In genomic region chr6:114698578-114698977, GRCm38 (mm10) we compare ENCODE assay signal across 13 mouse cellular contexts. TPM values are rescaled to one million over a fixed set of nuclear protein-coding genes. Genes with fewer than 3 reads are reported as not detected.
A peak's percentile ranks its signal among the peaks of the same experiment; 100 is the strongest.
DNase-seq lines count a peak whose midpoint lies in the region; ATAC-seq and TF ChIP-seq lines count a peak whose summit lies in the region.
"Had no signal": no experiment of that assay in that cellular context is flagged by ENCODE, and none has a peak within 500 bp of the region (broad histone marks: within the 10 kb centered on the region; RNA-seq: fewer than 3 reads in every experiment).

No protein-coding gene starts in this region.

- no peak overlapping the region for H3K4me2 ChIP-seq in heart, postnatal 0 days (ENCODE audit: low read depth, low read length)
- H3K4me2 ChIP-seq in lung, embryonic 14.5 days, result no peak overlapping the region
- no peak overlapping the region for H3K4me2 ChIP-seq in embryonic facial prominence, embryonic 15.5 days (replicated peaks)
- no peak overlapping the region for H3K4me2 ChIP-seq in hindbrain, embryonic 16.5 days (ENCODE audit: low read length)
- H3K4me2 ChIP-seq: embryonic facial prominence, embryonic 12.5 days; heart, embryonic 15.5 days; hindbrain, embryonic 14.5 days; kidney, embryonic 15.5 days; limb, embryonic 13.5 days; midbrain, embryonic 13.5 days had no signal

- TF ChIP-seq CTCF in heart, postnatal 0 days (IDR thresholded peaks at IDR 0.05; ENCODE audit: low read depth), result peak; percentile 40; the same call in 1 of the 2 replicates
- peak; percentile 40 for TF ChIP-seq CTCF in lung, embryonic 14.5 days (IDR thresholded peaks at IDR 0.05; ENCODE audit: low read depth)
- TF ChIP-seq CTCF in lung, adult 2 months (IDR thresholded peaks at IDR 0.05; ENCODE audit: insufficient read depth, low read length), result no peak
- no peak for TF ChIP-seq CTCF in C2C12 (IDR thresholded peaks at IDR 0.05; ENCODE audit: control insufficient read depth, insufficient read depth, insufficient read length)

- no peaks in the 10 kb centered on the region for H3K9me3 ChIP-seq in heart, postnatal 0 days (replicated peaks; ENCODE audit: control insufficient read depth, low read length)
- H3K9me3 ChIP-seq in lung, embryonic 14.5 days (ENCODE audit: low read depth, low read length), result no peaks in the 10 kb centered on the region
- no peaks in the 10 kb centered on the region for H3K9me3 ChIP-seq in embryonic facial prominence, embryonic 15.5 days (replicated peaks)
- H3K9me3 ChIP-seq in hindbrain, embryonic 16.5 days (ENCODE audit: control insufficient read depth, low read length), result no peaks in the 10 kb centered on the region
- H3K9me3 ChIP-seq: embryonic facial prominence, embryonic 12.5 days; heart, embryonic 15.5 days; kidney, embryonic 15.5 days; limb, embryonic 13.5 days; midbrain, embryonic 13.5 days had no signal

- H3ac ChIP-seq in C2C12 (ENCODE audit: control insufficient read depth, insufficient read length, low read depth), result no peak overlapping the region

- TF ChIP-seq EP300 in heart, postnatal 0 days (IDR thresholded peaks at IDR 0.05; ENCODE audit: low read depth), result no peak

- H3K36me3 ChIP-seq in heart, postnatal 0 days (replicated peaks; ENCODE audit: control insufficient read depth, insufficient read depth, low read length), result 0 out of 2 replicates have a peak, but pooled peaks cover 6% of the 10 kb centered on the region
- H3K36me3 ChIP-seq in lung, embryonic 14.5 days (ENCODE audit: insufficient read depth), result no peaks in the 10 kb centered on the region
- H3K36me3 ChIP-seq in C2C12 (ENCODE audit: control insufficient read depth, insufficient read depth), result peaks cover 6% of the 10 kb centered on the region
- H3K36me3 ChIP-seq in embryonic facial prominence, embryonic 15.5 days, result no peaks in the 10 kb centered on the region
- H3K36me3 ChIP-seq in hindbrain, embryonic 16.5 days (ENCODE audit: control insufficient read depth, insufficient read depth, low read length), result no peaks in the 10 kb centered on the region; the same call in 1 of the 2 replicates
- H3K36me3 ChIP-seq: embryonic facial prominence, embryonic 12.5 days; heart, embryonic 15.5 days had no signal

- H3K79me2 ChIP-seq in C2C12 (ENCODE audit: control insufficient read depth, insufficient read depth), result no peaks in the 10 kb centered on the region

- H3K4me1 ChIP-seq in heart, postnatal 0 days (ENCODE audit: control insufficient read depth, insufficient read depth), result no peaks in the 10 kb centered on the region
- no peaks in the 10 kb centered on the region for H3K4me1 ChIP-seq in lung, embryonic 14.5 days (ENCODE audit: insufficient read depth)
- no peaks in the 10 kb centered on the region for H3K4me1 ChIP-seq in lung, adult 2 months (ENCODE audit: control insufficient read depth, insufficient read depth, low read length)
- no peaks in the 10 kb centered on the region for H3K4me1 ChIP-seq in embryonic facial prominence, embryonic 15.5 days
- H3K4me1 ChIP-seq in hindbrain, embryonic 16.5 days (ENCODE audit: control insufficient read depth, insufficient read depth, low read depth, low read length), result no peaks in the 10 kb centered on the region
- H3K4me1 ChIP-seq: embryonic facial prominence, embryonic 12.5 days; heart, embryonic 15.5 days; kidney, embryonic 15.5 days; limb, embryonic 13.5 days had no signal

- H3K9ac ChIP-seq in heart, postnatal 0 days (replicated peaks; ENCODE audit: low read depth, low read length), result no peak overlapping the region
- H3K9ac ChIP-seq in lung, embryonic 14.5 days, result no peak overlapping the region
- H3K9ac ChIP-seq in embryonic facial prominence, embryonic 15.5 days, result no peak overlapping the region
- H3K9ac ChIP-seq in hindbrain, embryonic 16.5 days (ENCODE audit: low read depth, low read length), result no peak overlapping the region
- H3K9ac ChIP-seq: embryonic facial prominence, embryonic 12.5 days; heart, embryonic 15.5 days; hindbrain, embryonic 14.5 days; kidney, embryonic 15.5 days; limb, embryonic 13.5 days; midbrain, embryonic 13.5 days had no signal

- no peak for DNase-seq in heart, postnatal 0 days (ENCODE audit: low spot score)
- DNase-seq in heart, adult 8-10 months (ENCODE audit: low spot score), result no peak
- peak; percentile 26 for DNase-seq in lung, embryonic 14.5 days
- DNase-seq in lung, adult 2 months, result no peak

- WGBS in heart, postnatal 0 days, result 51% methylated on average over 5 of the region's 5 CpGs
- 57% methylated on average over 5 of the region's 5 CpGs for WGBS in lung, embryonic 14.5 days
- 62% methylated on average over 5 of the region's 5 CpGs for WGBS in lung, adult 2 months
- WGBS in embryonic facial prominence, embryonic 15.5 days, result 60% methylated on average over 5 of the region's 5 CpGs
- 63% methylated on average over 5 of the region's 5 CpGs for WGBS in hindbrain, embryonic 16.5 days

- H3K27ac ChIP-seq in heart, postnatal 0 days (ENCODE audit: low read depth), result no peak overlapping the region
- no peak overlapping the region for H3K27ac ChIP-seq in lung, embryonic 14.5 days (ENCODE audit: low read depth)
- H3K27ac ChIP-seq in embryonic facial prominence, embryonic 15.5 days (replicated peaks), result no peak overlapping the region
- no peak overlapping the region for H3K27ac ChIP-seq in hindbrain, embryonic 16.5 days (ENCODE audit: low read depth, low read length)
- H3K27ac ChIP-seq: embryonic facial prominence, embryonic 12.5 days; heart, embryonic 15.5 days; hindbrain, embryonic 14.5 days; kidney, embryonic 15.5 days; limb, embryonic 13.5 days; midbrain, embryonic 13.5 days had no signal

- H3K27me3 ChIP-seq in heart, postnatal 0 days (ENCODE audit: control insufficient read depth, insufficient read depth, low read length), result no peaks in the 10 kb centered on the region
- H3K27me3 ChIP-seq in lung, embryonic 14.5 days (ENCODE audit: insufficient read depth, low read length), result no peaks in the 10 kb centered on the region
- H3K27me3 ChIP-seq in C2C12 (ENCODE audit: control insufficient read depth, insufficient read depth, insufficient read length), result no peaks in the 10 kb centered on the region
- H3K27me3 ChIP-seq in embryonic facial prominence, embryonic 15.5 days, result no peaks in the 10 kb centered on the region
- H3K27me3 ChIP-seq in hindbrain, embryonic 16.5 days (replicated peaks; ENCODE audit: control insufficient read depth, insufficient read depth, low read length), result no peaks in the 10 kb centered on the region
- H3K27me3 ChIP-seq: embryonic facial prominence, embryonic 12.5 days; heart, embryonic 15.5 days; kidney, embryonic 15.5 days; limb, embryonic 13.5 days; midbrain, embryonic 13.5 days had no signal

- ATAC-seq in heart, postnatal 0 days (ENCODE audit: insufficient read depth, low read depth), result no peak; the same call in 1 of the 2 replicates
- ATAC-seq in lung, embryonic 14.5 days (ENCODE audit: insufficient read depth), result no peak
- ATAC-seq in embryonic facial prominence, embryonic 15.5 days (ENCODE audit: insufficient number of reproducible peaks, low FRiP score, low TSS enrichment, low read depth), result peak; percentile 29; the same call in 1 of the 2 replicates
- no peak for ATAC-seq in hindbrain, embryonic 16.5 days

- H3K79me3 ChIP-seq in C2C12 (ENCODE audit: low read depth), result no peaks in the 10 kb centered on the region

- TF ChIP-seq POLR2A in lung, adult 2 months (IDR thresholded peaks at IDR 0.05; ENCODE audit: borderline replicate concordance, extremely low read depth, low read depth, low read length), result no peak

- H3K4me3 ChIP-seq in heart, postnatal 0 days (ENCODE audit: low read depth, low read length), result no peak overlapping the region
- H3K4me3 ChIP-seq in lung, embryonic 14.5 days (ENCODE audit: low read depth, low read length), result no peak overlapping the region
- H3K4me3 ChIP-seq in lung, adult 2 months (replicated peaks; ENCODE audit: extremely low read depth, low read depth, low read length), result no peak overlapping the region
- H3K4me3 ChIP-seq in C2C12 (ENCODE audit: insufficient read depth, poor library complexity, severe bottlenecking), result no peak overlapping the region
- H3K4me3 ChIP-seq in embryonic facial prominence, embryonic 15.5 days (replicated peaks), result no peak overlapping the region
- H3K4me3 ChIP-seq in hindbrain, embryonic 16.5 days (ENCODE audit: low read length), result no peak overlapping the region
- H3K4me3 ChIP-seq: embryonic facial prominence, embryonic 12.5 days; heart, embryonic 15.5 days; kidney, embryonic 15.5 days; limb, embryonic 13.5 days; midbrain, embryonic 13.5 days had no signal

TF ChIP-seq in C2C12, 6 proteins besides CTCF, POLR2A, EP300 and RAD21:
- TF ChIP-seq MYOD1 (IDR thresholded peaks at IDR 0.05; ENCODE audit: control insufficient read depth, insufficient read length, low read depth) (no peak), MYOG (IDR thresholded peaks at IDR 0.05; ENCODE audit: control insufficient read depth, extremely low read depth, insufficient read length) (no peak), CEBPB (IDR thresholded peaks at IDR 0.05; ENCODE audit: low read depth) (no peak), USF1 (IDR thresholded peaks at IDR 0.05; ENCODE audit: low read depth) (peak; percentile 3)
TF ChIP-seq in C2C12: peak in this region for 1.

RNA-seq across cellular contexts. Expression of gene Atg7, which starts 55.7 kb away (rescaled TPM):
- 14.8 and 26.7 TPM in 2 replicates for total RNA-seq in heart, postnatal 0 days (2014; rRNA removed; ENCODE audit: low replicate concordance)
- polyA plus RNA-seq in heart, postnatal 0 days (2015; fragmentation: Nextera tagmentation; extraction: Ambion mirVana), result 13.8 and 13.9 TPM in 2 replicates
- 10 to 100 TPM; 11.5 to 13.1 (median 12.2) TPM for total RNA-seq in heart, adult 8-10 months (2022)
- 20.5 and 21.6 TPM in 2 replicates for polyA plus RNA-seq in lung, embryonic 14.5 days (2014; fragmentation: Nextera tagmentation; extraction: Ambion mirVana)
- polyA plus RNA-seq in lung, adult 2 months (2012; rRNA removed), result 21.8 and 28.9 TPM in 2 replicates
- polyA plus RNA-seq in C2C12 (2012; fragmentation: generic; extraction: Trizol), result 14.7 TPM
- 21.0 and 22.4 TPM in 2 replicates for polyA plus RNA-seq in embryonic facial prominence, embryonic 15.5 days (2015; fragmentation: Nextera tagmentation; extraction: Ambion mirVana)
- 18.0 and 20.2 TPM in 2 replicates for polyA plus RNA-seq in hindbrain, embryonic 16.5 days (2015; fragmentation: Nextera tagmentation; extraction: Ambion mirVana)

Comparison
In these comparisons a context has a peak if more than half of its experiments do, and no peak if none do; other contexts are left out.
1. CTCF ChIP-seq: peak in heart, postnatal 0 days (single experiment) and lung, embryonic 14.5 days (single experiment); none in lung, adult 2 months (single experiment) and C2C12 (single experiment).